Mouse (Mus musculus): Measurements from ENCODE around the gene Wdr54. TPM values are rescaled to one million over a fixed set of nuclear protein-coding genes. Genes with fewer than 3 reads are reported as not detected.
A peak's percentile ranks its signal among the peaks of the same experiment; 100 is the strongest.
"Not testable (repeated sequence)": the region's sequence is repeated elsewhere in the genome, so short reads cannot be mapped to it uniquely, and the experiment has no call there.

Gene Wdr54
- total RNA-seq, 2 experiments from 2014 or later: 0.92 to 1.3 TPM

DNA sequence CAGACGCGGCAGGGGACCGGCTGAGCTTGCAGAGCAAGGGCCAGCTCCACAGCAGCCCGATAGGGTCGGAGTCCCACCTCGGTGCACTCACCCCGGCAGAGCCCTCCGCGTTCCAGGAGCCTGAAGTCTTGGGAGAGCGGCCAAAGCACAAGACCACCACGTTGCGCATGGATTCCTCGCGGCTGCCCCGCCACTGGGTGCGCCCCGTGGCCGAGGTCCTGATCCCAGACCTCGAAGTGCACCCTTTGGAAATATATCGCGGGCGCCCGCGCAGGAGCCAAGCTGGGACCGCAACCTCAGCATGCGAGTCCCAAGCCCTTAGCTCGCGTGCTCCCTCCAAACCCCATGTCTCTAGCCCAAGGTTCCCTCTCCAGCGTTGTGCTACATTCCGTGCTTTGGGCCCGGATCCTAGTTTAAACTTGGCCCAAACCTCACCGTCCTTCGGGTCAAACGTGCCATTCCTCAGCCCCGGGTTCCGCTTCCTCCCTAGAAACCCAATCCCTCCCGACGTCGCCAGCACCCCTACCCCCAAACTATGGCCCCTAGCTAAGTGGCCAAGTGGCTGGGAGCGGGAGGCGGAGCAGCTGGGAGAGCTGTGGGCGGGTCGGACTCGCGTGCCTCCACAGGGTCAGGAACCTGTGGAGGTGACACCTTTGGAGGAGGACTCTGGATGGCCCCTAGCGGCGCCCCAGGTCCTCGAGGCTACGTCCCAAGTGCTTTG, 5.9 kb upstream of the Wdr54 start:
- intact Hi-C loops (cut with DNase I): loop anchor here (2.0 to 5.0 kb wide), 2 partner anchors 47 to 105 kb away; partner anchors contain the start of gene Mogs
- DNase-seq: no peak

DNA sequence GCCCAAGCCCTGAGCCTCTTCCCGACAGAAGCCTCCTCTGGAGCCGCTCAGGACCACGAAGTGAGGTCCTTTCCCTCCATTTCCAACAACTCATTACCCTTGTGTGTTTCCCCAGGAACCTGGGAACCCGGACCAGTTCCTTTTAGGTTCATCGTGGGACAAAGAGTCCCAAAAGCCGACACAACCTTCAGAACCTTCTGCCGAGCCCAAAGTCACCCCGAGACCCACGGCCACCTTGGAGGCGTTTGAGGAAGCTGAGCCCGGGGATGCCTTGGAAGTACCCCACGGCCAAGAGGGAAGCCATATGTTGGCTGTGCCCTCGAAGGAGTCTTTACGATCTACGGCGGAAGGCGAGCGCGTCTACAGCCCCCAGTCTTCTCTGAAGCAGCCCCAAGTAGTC, 5.2 kb upstream of the Wdr54 start:
- no peak for DNase-seq
- intact Hi-C loops (cut with DNase I): loop anchor here (2.0 to 5.0 kb wide), 2 partner anchors 47 to 106 kb away; partner anchors contain the start of gene Mogs

- not testable (repeated sequence) for DNase-seq
- intact Hi-C loops (cut with DNase I): loop anchor here (5.0 kb wide), 1 partner anchor 162 kb away; no protein-coding TSS in a partner anchor
Measured at GRCm38 (mm10) chr6:83159456-83159855, 3.3 kb upstream of the Wdr54 start.

GRCm38 (mm10) chr6:83155552-83156238, 502 bp downstream of the Wdr54 start:
- intact Hi-C loops (cut with DNase I): loop anchor here (5.0 kb wide), 1 partner anchor 158 kb away; no protein-coding TSS in a partner anchor
- no peak for DNase-seq

DNA sequence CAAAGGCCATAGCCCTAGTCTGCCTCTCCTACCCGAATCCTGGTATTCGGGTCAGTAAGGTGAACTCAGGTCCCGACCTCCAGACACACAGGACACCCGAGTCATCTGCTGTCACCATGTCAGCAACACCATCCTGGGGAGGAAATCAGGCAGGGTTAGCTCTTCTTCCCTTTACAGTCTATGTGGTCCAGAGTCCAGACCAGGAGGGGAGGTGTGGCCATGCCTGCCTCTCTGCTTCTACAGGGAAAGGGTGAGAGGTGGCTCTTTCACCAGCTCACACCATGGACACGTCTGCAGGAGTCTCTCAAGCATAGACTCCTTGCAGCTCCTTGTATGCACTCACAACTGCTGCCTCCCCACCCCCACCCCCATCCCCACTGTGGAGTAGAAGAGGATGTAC, 2.7 kb downstream of the Wdr54 start:
- no peak for DNase-seq
- intact Hi-C loops (cut with DNase I): no loop called here

DNA sequence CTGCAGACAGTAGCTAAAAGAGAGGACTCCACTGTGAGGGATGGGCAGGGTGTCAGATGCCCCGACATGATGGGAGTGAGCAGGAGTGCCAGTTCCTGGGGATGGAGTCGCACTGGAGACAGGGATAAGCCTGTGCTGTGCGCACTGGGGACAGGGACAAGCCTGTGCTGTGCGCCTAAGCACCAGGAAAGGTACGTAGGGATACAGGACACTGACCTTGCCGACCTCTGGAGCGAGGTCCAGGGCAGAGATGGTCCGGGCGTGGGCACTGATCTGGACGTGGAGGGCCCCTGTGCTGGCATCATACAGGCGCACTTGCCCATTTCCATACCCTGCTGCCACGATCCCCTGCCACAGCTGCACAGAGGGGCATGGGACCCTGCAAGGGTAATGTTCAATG, 3.2 kb downstream of the Wdr54 start:
- intact Hi-C loops (cut with DNase I): no loop called here
- no peak for DNase-seq

DNA sequence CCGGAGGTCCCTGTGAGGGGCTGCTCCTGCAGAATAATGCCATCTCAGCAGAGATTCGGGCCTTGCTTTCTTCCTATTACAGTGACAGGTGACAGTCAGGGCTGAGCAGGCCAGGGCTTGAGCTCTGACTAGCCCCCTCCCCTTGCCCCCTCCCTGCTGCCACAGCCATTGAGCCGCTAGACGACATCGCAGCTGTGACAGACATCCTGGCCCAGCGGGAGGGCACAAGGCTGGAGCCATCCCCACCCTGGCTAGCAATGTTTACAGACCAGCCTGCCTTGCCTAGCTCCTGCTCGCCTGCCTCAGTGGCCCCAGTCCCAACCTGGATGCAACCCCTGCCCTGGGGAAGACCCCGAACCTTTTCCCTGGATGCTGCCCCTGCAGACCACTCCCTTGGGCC, 4.5 kb downstream of the Wdr54 start:
- intact Hi-C loops (cut with DNase I): no loop called here
- no peak for DNase-seq

DNA sequence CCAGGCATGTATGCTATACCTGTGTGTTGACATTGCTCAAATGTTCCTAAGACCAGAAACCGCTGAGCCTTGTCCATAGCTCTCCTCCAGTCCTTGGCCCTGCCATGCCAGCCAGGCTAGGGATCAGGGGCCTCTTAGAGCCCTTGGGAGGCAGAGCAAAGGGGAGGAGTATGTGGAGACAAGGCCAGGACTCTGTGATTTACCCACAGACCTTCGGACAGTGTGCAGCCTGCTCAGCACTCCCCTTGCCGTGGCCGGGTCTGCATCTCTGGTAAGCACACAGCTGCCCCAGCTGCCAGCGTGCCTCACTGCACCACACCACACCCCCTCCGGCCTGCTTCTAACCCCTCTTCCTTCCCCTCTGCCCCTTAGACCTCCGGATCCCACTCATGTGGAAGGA, 8.9 kb downstream of the Wdr54 start:
- no peak for DNase-seq
- intact Hi-C loops (cut with DNase I): no loop called here

DNA sequence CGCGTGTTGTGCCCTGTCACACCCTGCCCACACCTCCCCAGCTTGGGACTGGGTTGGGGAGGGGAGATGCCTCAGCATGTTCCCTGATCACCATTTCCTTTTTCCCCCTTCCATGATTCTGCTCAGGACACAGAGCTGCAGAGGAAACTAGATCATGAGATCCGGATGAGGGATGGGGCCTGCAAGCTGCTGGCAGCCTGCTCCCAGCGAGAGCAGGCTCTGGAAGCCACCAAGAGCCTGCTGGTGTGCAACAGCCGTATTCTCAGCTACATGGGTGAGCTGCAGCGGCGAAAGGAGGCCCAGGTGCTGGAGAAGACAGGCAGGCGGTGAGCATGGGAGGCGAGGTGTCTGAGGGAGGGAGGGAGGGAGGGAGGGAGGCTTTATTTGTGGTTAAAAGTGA, 10.4 kb downstream of the Wdr54 start:
- intact Hi-C loops (cut with DNase I): no loop called here
- DNase-seq: no peak

DNA sequence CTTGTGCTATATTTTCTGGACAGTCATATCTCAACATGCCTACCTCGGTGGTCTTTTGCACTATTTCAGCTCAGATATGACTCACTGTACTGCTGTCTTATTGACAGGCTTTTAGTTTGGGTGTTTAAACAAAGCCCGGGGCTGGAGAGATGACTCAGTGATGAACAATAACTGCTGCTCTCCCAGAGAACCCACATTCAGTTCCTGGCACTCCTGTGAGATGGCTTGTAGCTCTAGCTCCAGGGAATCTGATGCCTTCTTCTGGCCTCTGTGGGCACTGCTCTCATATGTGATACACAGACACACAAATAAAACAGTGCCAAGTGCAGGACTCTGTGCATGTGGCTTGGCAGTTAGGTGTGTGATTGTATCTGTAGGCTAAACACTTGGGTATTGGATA, 11.0 kb downstream of the Wdr54 start:
- intact Hi-C loops (cut with DNase I): no loop called here
- no peak for DNase-seq

DNA sequence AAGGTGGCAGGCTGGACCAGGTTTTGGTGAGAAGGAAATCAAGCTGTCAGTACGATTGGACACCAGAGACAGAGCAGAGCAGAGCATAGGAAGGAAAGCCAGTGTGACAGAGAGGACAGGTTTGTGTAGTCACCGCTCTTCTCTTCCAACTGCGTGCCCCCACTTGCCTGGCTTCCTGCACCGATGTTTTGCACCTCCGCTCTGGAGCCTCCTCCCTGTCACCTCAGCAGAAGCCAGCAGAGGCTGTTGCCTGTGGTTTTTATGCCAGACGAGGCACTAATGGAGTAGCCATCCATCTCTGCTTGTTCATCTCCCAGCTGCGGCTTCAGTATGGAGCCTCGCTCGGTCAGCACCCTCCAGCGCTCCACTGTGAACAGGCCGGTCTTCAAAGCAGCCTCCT, 13.3 kb downstream of the Wdr54 start:
- intact Hi-C loops (cut with DNase I): no loop called here
- DNase-seq: no peak

GRCm38 (mm10) chr6:83142211-83142731, 13.9 kb downstream of the Wdr54 start:
- intact Hi-C loops (cut with DNase I): no loop called here
- no peak for DNase-seq

DNA sequence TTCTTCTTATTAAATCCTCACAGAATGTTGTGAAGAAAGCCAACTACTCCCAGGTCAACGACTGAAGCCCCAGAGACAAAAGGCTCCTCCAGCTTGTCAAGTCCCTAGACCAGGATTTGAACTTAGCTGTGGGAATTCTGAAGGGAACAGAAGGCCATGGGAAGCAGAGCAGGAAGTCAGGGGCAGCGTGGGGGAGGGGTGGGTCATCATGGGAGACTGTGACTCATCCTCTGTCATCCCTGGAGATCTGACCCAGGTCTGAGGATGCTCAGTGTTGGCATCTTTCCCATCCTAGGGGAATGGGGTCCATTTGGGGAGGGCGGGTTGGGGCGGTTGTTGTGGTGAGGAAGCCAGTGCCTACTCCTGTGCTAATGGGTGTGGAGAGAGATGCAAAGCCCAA, 14.6 kb downstream of the Wdr54 start:
- intact Hi-C loops (cut with DNase I): no loop called here
- no peak for DNase-seq

DNA sequence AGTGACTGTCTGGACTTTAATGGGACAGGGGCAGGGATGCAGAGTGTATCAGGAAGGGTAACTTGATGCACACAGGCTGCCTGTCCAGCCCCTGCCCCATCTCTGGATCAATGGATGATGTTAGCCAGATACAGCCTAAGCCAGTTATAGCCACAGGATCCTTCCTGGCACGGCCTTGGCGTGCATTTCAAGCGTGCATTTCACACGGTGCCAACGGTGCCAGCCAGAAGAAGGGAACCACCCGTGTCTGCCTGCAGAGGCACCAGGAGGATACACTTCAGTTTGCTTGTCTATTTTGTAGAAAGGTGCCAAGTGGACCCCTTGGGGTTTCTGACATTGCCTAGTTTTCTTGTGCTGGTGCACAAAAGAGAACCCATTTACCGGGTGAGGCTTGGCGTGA, 16.2 kb downstream of the Wdr54 start:
- DNase-seq: no peak
- intact Hi-C loops (cut with DNase I): no loop called here

GRCm38 (mm10) chr6:83138056-83138455, 18.1 kb downstream of the Wdr54 start:
- intact Hi-C loops (cut with DNase I): no loop called here
- DNase-seq: no peak

DNA sequence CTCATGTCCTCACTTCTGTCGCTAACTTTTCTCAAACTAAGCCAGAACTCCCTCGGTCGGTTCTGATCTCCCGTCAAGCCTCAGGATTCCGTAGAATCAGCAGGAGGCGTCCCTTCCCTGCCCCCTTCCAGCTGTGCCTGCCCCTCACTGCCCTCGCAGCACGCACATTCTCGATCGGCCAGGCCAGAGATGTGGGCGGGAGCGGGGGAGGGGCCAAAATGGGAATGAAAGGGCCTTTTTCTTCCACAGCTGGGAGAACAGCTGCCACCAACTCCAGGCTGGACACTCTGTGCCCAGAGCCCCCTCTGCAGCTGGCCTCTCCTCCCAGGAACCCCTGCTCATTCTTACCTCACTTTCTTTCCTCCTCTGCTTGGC, 18.6 kb downstream of the Wdr54 start:
- intact Hi-C loops (cut with DNase I): no loop called here
- peak; percentile 86 to 91 for DNase-seq

DNA sequence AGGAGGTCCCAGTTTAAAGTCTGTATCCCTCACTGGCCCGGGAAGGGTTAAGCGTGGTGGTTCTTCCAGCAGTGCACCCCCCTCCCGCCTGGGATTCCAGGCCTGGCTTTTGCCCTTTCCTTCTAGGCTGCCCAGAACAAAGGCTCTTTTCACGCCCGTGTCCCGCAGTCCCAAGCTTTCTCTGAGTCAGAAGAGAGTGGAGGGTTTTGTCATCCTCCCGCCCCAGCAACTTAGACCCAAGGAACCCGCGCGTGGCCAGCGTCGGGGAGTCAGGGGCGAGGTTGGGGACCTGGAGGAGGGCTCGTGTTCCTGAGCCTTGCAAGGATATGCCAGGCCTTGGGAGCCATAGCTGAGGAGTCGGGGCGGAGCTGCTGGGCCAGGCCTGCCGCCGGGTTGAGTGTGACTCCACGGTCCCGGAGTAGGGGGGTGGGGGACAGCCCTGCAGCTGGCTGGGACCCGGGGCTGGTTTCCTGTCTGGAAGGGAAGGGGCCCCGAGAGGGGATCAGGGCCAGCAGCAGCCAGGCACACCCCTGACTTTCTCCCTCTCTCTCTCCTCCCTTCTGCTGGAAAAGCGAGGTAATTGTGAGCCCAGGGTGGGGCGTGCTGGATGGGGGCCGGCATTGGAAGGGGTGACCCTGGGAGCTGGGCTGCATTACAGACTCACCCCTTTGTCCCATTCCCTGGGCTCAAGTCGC, 19.2 kb downstream of the Wdr54 start:
- peak; percentile 76 for DNase-seq
- intact Hi-C loops (cut with DNase I): no loop called here

- DNase-seq: no peak
- intact Hi-C loops (cut with DNase I): no loop called here
Measured at GRCm38 (mm10) chr6:83136291-83136880, 19.8 kb downstream of the Wdr54 start.

DNA sequence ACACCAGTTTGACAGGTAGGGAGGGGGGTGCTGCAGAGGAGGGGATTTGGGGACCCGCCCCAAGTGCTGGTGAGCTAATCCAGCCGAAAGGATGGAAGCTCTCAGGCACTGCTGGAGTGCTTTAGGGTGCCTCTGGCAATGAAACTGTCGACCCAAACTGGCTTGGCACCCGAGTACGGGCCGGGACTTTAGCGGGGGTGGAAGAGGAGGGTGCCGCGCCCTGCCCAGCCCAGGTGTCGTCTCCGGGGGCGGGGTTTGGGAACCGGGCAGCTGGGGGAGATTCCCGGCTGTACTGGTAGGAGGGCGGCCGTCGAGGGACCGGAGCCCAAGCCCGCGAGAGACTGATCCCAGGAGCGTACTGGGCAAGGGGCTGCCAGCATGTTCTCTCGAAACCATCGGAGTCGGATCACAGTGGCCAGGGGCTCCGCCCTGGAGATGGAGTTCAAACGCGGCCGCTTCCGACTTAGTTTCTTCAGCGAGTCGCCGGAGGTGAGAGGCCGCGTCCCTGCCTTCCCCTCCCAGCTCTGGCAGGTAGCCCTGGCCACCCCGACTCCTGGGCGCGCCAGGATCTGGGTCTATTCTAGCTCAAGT, 20.5 kb downstream of the Wdr54 start:
- intact Hi-C loops (cut with DNase I): no loop called here
- peak; percentile 42 to 56 for DNase-seq

GRCm38 (mm10) chr6:83134951-83135513, 21.2 kb downstream of the Wdr54 start, which contains the start of gene Rtkn:
Rtkn (plus strand) TSS chr6:83135463.
- intact Hi-C loops (cut with DNase I): no loop called here
- DNase-seq: no peak
